Mouse (Mus musculus): Measurements from ENCODE around the gene Gm28539.

Gene Gm28539

DNA sequence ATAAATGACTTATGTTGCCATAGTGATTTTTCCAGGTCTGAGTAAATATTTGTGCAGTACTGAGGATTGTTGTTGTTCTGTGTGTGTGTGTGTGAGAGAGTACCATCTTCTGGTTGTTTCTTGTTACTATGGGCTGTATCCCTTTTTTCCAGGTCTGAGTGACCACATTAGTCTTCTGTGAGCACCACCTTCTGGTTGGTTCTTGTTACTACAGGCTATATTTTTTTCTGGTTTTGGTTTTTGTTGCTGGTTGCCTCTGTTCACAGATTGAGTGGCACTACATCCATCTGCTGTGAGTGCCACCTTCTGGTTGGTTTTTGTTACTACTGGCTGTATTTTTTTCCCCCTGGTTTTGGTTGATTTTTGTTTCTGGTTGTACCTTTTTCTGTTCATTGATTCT, 22.2 kb downstream of the Gm28539 start:
- no peak for DNase-seq

DNA sequence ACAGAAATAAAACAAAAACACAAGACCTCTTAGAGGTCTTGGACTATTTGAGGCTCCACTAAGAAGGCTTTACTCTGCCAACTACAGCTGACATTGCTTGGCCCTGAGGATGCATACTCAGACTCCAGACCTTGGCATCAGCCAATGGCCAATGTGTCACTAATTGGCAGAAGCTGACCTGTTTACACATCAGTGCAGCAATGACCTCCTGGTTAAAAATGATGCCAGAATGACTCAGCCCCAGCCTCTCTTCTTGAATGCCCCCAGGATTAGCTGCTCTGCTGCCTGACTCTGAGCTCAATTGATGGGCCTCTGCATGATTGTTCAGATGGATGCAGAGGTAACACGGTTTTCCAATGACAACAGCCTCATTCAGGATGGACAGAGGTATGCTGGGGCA, 23.8 kb downstream of the Gm28539 start:
- no peak for DNase-seq

DNA sequence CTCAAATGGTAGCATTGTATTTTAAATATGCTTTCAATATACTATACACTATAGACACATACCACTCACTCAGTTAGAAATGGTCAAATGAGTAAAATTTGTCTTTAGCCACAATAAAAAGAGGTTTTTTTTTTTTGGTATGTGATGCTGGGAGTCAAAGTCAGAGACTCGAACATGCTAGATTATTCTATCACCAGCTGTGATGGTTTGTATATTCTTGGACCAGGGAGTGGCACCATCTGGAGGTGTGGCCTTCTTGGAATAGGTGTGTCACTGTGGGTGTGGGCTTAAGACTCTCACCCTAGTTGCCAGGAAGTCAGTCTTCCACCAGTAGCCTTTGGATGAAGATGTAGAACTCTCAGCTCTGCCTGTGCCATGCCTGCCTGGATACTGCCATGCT, 34.1 kb downstream of the Gm28539 start:
- DNase-seq: peak; percentile 5

DNA sequence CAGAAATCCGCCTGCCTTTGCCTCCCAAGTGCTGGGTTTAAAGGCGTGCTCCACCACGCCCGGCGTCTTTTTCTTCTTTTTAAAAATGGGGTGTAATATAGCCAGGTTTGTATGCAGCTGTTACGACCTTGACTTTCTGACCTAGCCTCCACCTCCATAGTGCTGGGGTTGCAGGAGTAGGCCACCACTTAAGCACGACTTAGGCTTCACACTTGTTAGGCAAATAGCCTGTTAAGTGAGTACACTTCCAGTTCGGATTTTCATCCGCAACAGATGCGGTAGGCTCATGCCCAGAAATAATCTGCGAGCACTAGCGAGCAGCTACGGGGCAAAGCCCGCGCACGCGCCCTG, 39.7 kb downstream of the Gm28539 start:
- no peak for DNase-seq

DNA sequence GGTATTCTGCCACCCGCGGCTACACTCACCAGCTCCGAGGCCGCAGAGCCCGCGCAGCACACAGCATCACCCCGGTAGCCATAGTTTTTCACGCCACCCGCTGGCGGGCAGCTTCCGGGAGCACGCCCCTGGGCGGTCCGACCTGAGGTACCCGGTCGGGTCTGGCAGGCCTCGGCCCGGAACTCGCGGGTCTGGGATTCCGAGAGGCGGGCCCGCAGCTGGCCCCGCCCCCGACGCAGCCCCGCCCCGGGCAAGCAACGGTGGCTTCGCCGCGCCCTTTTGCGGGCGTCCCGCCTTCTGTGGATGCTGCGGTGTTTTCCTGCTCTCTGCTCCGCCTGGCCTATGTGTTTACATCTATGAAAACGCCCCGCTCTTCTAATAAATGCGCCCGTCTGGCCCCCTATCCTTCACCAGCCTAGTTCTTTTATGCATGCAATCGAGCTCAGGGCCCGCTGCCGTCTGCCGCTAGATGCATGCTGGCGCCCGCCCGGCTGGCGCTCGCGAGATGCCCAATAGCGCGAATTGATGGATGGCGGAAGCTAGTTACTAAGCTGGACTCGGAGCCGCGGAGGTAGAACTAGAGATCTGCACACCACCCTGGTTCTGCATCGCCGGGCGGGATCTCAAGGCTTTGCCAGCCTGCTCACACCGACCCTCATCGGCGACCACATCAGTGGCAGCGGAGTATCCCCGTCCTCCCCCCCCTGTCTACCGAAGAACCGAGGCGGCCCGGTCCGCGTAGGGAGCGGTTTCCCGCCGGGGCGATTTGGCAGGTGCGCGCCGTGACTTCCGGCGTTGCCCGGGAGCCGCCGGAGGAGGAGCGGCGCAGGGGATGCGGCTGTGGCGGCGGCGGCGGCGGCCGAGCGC, 40.3 kb downstream of the Gm28539 start, which contains the start of the genes Mrpl40 and Hira:
Gene Mrpl40, minus strand, starts transcription at position 421 of the 867 bp plus-strand sequence.
Gene Hira, plus strand, starts transcription at position 596 of the 867 bp plus-strand sequence.
- DNase-seq: peak; percentile 98

DNA sequence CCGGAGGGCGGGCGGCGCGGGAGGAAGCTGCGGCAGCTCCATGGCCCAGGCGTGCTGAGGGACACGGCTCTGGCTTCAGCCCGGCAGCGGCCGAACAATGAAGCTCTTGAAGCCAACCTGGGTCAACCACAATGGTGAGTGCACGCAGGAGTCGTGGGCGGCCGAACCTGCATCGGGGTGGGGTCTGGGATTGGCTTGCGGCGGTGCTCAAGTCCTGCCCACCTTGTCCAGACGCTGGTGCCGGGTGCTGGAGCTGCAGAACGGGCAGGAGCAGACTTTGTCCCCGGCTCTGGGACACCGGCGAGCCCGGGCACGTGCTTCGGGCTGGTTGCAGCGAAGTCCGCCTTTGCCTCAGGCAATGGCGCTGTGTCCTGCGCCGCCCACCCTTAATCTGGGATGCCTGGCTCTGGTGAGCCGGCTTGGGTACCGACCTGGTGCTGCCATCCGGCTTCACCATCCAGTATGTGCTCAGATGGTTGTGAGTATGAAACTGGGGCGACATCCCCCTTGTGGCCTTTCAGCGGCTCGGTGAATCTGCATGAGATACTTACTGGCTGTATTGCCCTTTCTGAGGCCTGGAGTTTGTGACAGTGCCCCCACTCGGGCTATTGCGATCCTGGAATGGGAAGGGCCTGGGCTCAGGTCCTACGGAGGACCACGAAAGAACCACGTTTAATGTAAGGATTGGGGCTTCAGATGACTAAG, 41.2 kb downstream of the Gm28539 start:
- DNase-seq: peak; percentile 64

DNA sequence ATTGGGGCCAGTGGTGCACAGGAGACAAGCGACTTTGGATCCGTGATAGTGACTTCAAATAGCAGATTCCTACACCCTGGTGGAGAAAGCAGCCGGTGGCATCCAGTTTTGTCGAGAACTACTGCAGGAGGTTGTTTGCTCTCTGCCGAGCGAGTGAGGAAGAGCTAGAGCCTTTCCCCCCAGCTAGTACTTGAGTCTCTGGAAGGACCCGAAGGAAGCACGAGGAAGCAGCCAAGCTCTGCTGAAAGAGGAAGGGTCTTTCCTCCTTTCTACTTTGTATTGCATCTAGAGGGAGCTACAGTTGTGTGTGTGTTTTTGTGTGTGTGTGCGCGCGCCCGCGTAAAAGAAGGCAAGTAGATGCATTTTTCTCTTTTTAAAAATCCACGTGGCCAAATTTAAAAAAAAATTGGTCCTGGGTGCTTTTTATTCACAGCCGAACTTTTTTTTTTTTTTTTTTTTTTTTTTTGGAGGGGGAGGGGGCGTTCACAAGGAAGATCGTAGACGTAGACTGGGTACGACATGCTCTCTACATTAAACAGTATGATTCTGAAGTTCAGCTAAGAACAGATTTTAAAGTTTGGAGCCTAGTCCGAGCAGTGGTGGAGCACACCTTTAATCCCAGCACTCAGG, 41.8 kb downstream of the Gm28539 start:
- DNase-seq: no peak

DNA sequence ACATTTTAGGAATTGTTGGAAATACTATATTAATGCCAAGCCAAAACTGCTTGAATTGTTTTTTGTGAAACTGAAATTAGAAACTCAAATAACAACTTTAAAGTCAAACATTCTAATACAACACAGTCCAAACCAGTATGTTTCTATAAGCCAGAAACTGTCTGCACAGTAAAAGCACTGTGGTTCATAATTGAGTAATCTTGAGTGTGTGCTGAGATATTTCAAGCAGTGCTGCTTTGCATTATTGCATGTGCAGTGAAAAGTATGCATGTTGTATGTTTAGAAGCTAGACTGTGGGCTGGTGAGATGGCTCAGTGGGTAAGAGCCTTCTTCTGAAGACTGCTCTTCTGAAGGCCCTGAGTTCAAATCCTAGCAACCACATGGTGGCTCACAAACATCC, 47.7 kb downstream of the Gm28539 start:
- DNase-seq: no peak

DNA sequence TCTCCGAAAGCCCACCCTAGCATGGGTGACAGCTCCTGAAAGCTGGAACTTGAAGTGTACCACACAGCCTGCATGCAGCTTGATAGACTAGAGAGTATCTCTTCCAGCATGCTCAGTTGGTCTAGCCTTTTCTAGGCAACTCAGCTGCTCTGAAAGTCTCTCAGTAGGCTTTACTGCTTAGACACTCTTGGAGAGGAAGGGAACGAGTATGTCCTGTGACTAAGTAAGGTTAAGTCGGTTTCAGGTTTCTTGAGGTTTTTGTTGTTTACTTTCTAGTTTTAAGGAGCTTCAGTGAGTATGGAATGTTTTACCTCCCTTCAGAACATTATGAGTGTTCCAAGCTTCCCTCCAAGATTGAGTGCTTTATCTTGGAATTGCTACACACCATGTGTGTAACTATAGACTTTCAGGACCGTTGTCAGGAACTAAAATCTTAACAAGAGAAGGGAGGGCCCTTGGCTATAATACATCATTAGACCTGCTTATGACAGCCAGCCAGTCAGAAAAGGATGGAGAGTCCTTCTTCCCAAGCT, 57.5 kb downstream of the Gm28539 start:
- DNase-seq: no peak

DNA sequence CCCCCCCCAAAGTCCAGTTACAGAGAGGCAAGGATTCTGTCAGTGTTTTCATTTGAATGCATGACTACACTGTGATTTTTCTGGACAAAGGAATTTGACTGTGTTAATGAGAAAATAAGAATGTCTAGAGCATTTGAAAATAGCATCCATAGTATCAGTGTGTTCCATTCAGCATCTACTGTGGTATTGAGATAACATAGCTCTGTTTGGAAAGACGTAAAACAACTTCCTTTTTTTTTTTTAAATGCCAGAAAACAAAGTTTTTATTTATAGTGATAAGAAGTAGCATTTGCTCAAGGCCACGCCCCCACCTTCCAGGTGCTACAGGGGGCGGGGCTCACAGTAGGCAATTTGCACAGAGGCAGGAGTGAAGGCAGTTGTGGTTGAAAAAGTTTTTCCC, 58.9 kb downstream of the Gm28539 start:
- no peak for DNase-seq

DNA sequence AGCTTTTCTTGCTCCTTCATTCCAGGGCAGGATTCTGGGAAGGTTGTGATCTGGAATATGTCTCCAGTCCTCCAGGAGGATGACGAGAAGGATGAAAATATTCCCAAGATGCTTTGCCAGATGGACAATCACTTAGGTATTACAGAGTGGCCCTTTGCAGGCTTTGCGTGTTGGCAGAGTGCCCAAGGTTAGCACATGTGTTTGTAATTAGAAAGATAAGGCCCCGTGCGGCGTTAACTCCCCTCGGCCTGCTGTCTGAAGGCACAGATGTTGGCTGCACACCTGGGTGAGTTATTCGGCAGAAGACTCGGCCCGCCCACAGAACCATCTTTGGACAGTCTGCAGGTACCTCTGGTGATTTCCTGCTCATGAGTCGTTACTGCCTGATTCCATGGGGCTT, 60.0 kb downstream of the Gm28539 start:
- DNase-seq: peak; percentile 23

DNA sequence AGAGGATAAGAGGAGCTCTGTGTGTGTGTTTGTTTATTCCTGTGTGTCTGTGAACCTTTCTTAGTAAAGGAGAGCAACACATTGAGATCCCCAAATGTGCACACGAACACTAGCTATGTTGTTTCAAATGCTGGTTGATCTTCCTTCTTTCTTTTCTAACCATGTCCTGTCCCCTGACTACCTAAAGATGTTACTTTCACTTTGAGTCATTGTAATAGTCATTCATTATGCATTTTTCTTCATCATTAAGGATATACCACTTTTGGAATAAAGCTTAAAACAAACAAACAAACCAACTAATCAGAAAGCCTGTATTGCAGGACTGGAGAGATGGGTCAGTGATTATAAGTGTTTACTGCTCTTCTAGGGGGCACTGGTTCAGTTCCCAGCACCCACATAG, 69.3 kb downstream of the Gm28539 start:
- DNase-seq: no peak

DNA sequence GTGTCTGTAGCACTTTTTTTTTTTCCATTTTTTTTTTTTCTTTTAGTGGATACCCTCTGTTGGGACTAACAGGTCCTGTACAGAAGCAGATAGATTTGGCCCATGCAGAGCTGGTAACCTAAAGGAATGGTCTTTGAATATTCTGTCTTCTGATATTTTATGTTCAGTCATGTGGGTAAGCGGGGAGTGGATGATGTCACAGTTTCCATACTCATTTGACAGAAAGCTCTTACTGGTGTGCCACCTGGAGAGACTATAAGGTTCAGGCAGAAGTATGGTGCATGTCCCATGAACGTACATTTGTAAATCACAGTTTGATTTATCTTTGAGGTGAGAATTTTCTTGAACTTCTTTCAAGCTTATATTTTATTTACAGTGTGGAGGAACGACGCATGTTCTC, 79.7 kb downstream of the Gm28539 start:
- no peak for DNase-seq

DNA sequence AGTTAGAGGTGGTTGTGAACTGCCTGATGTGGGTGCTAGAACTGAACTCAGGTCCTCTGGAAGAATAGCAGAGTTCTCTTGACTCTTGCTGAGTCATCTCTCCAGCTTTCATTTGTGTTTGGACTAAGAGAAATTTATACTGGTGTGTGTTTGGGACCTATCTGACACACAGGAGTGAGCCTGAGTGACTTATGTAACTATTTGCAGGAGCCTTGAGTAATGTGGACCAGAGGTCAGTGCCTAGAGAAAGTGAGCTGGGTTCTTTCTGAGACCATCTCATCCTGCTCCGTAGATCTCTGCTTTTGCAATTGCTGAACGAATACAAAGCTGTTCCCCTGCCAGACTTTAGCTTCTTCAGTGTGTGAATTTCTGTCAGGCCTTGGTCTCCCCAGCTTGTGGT, 85.4 kb downstream of the Gm28539 start:
- no peak for DNase-seq

DNA sequence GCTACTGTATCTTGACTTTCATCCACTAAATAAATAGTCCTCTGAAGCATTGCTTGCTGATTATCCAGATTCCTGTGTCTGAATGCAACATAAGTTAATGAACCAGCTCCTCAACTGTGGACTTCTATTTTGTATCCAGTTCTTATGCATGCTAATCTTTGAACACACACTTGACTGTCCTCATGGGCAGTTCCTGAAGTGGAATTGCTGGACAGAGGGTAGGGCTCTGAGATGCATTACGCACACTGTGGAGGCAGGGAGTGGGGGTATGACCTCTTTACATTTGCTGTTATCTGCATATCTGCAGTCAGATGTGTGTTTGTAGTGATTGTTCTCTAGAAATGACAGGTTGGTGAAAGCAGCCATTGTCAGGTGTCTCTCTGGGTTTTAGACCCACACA, 91.6 kb downstream of the Gm28539 start:
- no peak for DNase-seq

DNA sequence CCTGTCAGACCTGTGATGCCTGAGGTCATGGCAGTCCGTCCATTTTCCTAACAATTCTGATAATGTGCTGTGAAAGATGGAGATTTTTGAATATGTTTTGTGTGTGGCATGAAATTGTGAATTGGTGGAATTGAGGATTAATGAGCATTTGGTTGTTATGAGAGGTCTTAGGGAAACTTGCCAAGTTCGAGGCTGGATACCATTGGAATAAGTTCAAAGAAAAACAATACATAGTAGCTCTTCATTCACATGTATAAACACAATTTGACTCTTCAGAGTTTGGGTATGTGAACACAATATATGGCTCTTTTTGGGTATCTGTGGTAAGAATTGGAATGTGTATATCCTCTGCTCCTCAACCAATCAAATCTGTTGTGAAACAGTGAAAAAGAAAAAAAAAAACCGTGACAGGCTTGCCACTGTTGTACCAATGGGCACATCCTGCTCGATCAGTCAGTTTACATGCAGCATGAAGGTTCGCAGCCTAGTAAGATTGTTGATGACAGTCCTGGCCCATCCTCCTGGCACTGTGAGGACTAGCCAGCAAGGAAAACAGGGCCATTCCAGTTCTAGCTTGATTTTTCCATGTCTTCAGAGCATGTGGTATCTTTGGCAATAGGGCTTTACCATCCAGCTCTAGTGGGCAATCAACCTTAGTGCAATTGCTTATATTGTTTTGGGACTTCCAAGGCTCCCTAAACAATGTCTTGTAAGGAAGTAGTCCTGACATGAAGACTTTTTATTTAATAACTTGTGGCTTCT, 102.1 kb downstream of the Gm28539 start:
- no peak for DNase-seq

DNA sequence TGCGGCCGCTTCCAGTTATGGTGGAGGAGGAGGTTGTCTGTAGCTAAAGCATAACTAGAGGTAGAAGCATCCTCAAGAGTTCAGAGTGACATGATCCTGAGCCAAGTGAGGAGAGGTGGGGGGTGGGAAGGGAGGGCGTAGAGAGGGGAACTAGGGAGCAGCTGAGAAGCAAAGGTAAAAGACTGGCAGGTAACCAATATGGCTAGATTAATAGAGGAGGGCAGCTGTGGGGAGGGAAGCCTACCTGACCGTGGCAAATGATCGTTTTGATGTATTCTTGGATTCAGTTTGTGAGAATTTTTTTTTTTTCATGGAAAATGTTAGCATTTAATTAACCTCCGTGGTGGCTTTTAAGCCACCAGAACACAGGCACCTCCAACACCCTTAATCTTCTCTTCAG, 107.5 kb downstream of the Gm28539 start:
- DNase-seq: no peak

DNA sequence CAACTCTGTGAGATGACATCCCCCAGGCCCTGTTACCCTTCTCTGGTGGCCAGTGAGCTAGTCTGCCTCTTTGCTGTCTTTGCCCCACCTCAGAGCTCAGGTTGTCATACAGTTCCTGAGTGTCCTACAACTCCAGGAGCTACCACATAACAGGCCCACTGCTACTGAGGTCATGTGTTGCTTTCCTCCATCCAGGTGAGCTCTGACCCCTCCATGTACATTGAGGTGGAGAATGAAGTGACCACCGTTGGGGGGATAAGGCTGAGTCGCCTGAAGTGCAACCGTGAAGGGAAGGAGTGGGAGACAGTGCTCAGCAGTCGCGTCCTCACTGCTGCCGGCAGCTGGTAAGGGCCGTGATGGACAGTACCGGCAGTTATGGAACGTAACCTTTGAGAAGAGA, 112.6 kb downstream of the Gm28539 start:
- DNase-seq: no peak

DNA sequence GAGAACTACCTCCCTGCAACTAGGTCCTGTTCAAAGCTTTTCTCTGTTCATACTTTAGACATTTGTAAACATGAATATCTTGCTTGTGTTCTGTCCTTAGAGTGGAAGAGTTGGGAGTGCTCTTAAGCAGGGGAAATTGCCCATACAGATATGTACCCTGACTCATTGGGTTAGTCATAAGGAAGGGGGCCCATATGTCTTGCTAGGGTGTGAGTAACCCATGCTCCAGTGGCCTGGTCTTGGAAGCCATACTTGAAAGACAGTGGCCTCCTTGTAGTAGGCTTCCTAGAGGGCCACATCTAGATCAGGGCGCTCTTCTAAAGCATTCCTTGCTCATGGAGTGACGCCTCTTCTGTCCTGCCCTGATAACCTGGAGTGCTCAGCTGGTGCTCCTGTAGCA, 114.0 kb downstream of the Gm28539 start:
- DNase-seq: no peak

DNA sequence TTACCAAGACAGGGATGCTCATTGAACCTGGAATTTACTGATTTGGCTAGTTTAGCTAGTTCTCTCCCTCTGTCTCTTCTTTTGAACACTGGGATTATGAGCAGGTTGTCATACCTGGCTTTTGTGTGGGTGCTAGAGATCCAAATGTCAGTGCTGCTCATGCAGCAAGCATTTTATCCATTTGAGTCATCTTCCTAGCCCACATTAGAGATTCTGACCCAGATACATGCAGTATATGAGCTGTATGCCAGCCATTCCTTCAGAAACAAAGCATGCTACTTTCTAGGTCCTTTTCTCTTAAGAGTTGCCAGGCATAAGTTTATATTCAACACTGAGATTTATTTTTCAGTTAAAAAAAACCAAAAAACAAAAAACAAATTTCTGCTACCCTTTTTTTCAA, 116.4 kb downstream of the Gm28539 start:
- DNase-seq: no peak

DNA sequence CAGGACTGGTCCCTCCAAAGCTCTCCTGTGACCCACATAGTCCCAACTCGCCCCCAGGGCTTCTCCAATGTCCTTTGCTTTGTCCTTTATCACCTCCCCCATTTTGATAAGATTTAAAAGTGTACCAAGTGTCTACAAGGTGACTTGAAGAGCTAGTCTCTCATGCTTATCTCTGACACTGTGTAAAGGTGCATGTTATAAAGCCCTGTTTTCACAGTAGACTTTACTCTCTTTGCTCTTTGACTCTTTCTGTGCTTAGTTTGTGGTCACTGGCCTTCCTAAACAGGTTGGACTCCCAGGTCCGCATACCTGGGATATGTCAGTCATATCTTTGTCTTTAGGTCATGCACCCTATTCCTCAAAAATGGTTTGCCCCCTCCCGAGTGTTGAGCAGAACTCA, 118.7 kb downstream of the Gm28539 start:
- DNase-seq: no peak

DNA sequence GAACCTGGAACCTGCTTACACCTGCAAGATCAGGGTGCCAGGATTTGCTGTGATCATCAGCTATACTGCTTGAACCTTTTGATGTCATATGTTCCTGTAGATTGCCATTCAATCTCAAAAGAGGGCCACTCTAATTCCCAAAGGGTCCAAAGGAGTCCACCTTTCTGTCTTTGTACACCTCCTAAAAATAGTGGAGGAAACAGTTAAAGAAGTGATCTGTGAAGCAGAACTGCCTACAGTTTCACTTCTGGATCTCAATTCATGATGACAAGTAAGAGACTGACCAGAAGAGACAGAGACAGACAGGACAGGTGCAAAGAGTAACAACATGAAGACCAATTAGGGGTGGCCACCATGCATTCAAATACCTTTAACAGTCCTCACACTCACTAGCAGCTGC, 127.1 kb downstream of the Gm28539 start:
- no peak for DNase-seq

All from liver (tissue).